Mouse (Mus musculus) lung, postnatal 0 days (tissue): ENCODE data around the gene Aatf. TPM values are rescaled to one million over a fixed set of nuclear protein-coding genes. Genes with fewer than 3 reads are reported as not detected.
A peak's percentile ranks its signal among the peaks of the same experiment; 100 is the strongest.

Source experiments
- ATAC-seq: fragments of 200-750 bp; cut with Nextera tagmentation; 2 replicates; pipeline ENCODE4 v1.8.0; 2017; ENCODE audit warnings: moderate library complexity
- DNase-seq: peaks from one replicate; pipeline ENCODE4 v3.0.0-alpha.2; 2016; ENCODE audit warnings: low spot score
- H3K27ac ChIP-seq: fragments of 300-500 bp; sonication (generic); 2 replicates; pipeline ENCODE4 v1.5.1; 2014; ENCODE audit warnings: antibody characterized with exemption, mild to moderate bottlenecking, low read length, mixed read lengths
- H3K27me3 ChIP-seq: fragments of 300-500 bp; sonication (generic); replicated peaks from 2 replicates; pipeline ENCODE4 v1.6.1; 2014; ENCODE audit warnings: low read length, mixed read lengths; ENCODE audit not compliant: insufficient read depth
- H3K36me3 ChIP-seq: fragments of 300-500 bp; sonication (generic); 2 replicates; pipeline ENCODE4 v1.6.1; 2014; ENCODE audit warnings: low read length, mixed read lengths; ENCODE audit not compliant: insufficient read depth
- H3K4me1 ChIP-seq: fragments of 300-500 bp; sonication (generic); 2 replicates; pipeline ENCODE4 v1.6.1; 2014; ENCODE audit warnings: antibody characterized with exemption, low read depth, low read length, mixed read lengths; ENCODE audit not compliant: insufficient read depth
- H3K4me2 ChIP-seq: fragments of 300-500 bp; sonication (generic); replicated peaks from 2 replicates; pipeline ENCODE4 v1.6.1; 2014; ENCODE audit warnings: low read depth, mild to moderate bottlenecking, low read length, moderate library complexity, mixed read lengths
- H3K4me3 ChIP-seq: fragments of 300-500 bp; sonication (generic); 2 replicates; pipeline ENCODE4 v1.5.1; 2014; ENCODE audit warnings: low read depth, low read length
- H3K9ac ChIP-seq: fragments of 300-500 bp; sonication (generic); replicated peaks from 2 replicates; pipeline ENCODE4 v1.6.1; 2014; ENCODE audit warnings: low read depth, mild to moderate bottlenecking
- H3K9me3 ChIP-seq: fragments of 300-500 bp; sonication (generic); 2 replicates; pipeline ENCODE4 v1.6.1; 2016; ENCODE audit warnings: low read length, mixed read lengths
- CTCF ChIP-seq: IDR thresholded peaks from 2 replicates; pipeline ENCODE4 v1.5.1; 2016; ENCODE audit warnings: antibody characterized with exemption, mild to moderate bottlenecking
- EP300 ChIP-seq: IDR thresholded peaks from 2 replicates; pipeline ENCODE4 v1.6.1; 2016; ENCODE audit warnings: antibody characterized with exemption, mild to moderate bottlenecking, control low read depth
- WGBS: fragments of 180-500 bp; shearing (Covaris S2); extraction: QIAGEN DNeasy Blood & Tissue Kit; methylation state at CpG from one replicate; pipeline ENCODE4 v1.1.7; 2014; 5-methylcytosine and 5-hydroxymethylcytosine counted together
- polyA plus RNA-seq: library from polyadenylated mRNA; unstranded; fragments of >200 nt; fragmentation: Nextera tagmentation; extraction: Ambion mirVana; gene quantifications from 2 replicates; pipeline ENCODE4 v1.2.1, GENCODE M21; 2015

Gene Aatf
- polyA plus RNA-seq = 19.4 and 20.9 TPM in 2 replicates

DNA sequence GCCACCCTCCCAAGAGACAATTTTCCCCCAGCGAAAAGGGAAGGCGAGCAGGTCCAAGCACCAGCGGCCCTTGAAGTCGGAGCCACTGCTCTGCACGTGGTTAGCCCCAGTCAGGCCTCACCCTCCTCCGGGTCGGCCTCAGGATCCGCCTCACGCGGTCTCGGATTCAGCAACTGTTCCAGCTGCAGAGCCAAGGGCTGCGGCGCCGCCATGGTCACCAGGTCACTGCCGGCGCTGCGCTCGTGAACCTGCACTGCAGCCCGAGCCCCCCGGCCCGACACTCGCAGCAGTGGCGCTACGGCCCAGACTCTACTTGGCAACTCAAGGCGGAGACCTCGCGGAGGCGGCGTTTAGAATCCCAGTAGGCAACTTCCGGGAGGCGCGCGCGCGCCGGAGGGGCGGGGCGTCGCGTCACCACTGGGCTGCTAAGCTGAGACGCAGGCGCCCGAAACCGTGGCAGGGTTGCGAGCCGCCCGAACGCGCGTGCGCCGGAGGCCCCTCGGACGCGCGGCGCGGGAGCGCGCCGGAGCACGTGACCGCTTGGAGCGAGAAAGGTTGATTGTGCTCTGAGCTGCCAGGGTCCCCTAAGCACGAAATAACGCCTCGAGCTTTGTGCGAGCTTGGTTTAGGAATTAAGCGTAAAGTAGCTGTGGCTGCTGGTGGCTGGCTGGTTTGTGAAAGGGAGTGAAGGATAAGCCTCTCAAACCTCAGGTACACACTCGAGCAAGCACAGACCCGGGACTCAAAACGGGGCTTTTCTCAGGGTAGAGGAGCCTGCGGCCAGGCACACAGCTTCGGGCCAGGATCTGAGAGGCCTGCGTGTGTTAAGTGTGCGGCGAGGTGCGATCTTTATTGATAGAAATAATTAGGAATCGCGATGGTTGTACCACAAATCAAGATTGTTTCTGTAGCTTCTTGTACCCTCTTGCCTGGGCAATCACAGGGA, at the start of gene Aatf:
Gene Aatf, minus strand, starts transcription at position 352 of the 946 bp plus-strand sequence.
- WGBS = under 1% methylated on average over 80 of the region's 80 CpGs
- H3K9ac ChIP-seq = peak within 1 kb of the TSS; percentile 54

DNA sequence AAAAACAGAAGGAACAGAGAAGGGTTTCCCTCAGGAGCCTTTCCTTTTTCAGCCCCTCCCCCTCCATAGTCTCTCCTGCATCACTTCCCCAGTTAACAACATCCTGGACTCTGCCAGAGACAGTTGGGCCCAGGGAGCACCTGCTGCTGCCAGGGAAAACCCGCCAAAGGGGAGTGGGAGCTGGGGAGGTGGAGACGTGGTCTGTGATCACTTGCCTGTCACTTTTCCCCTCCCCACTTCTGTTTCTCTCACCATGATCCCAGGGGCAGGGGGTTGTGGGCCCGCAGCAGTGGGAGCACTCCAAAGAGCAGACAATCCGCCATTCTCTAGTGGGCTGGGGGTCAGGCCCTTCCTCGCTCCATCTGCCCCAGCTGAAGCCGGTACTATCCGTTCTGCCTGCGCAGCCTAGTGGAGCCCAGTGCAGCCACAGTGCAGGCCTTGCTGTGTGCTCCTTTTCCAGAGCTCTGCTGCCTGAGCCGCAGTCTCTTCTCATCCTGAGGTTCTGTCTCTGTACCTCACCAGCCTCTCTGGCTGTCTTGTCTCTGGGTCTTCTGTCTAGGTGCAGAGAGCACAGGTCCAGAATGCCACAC, 49.5 kb upstream of the Aatf start:
- WGBS = 18% methylated on average over 9 of the region's 9 CpGs
- no peaks in the 10 kb centered on the region for H3K9me3 ChIP-seq
- H3K4me3 ChIP-seq = no peak overlapping the region
- TF ChIP-seq EP300 (no peak), CTCF (no peak)
- no peaks in the 10 kb centered on the region for H3K36me3 ChIP-seq
- no peaks in the 10 kb centered on the region for H3K27me3 ChIP-seq
- no peak overlapping the region for H3K4me2 ChIP-seq
- no peak for ATAC-seq
- no peak overlapping the region for H3K9ac ChIP-seq
- no peak for DNase-seq
- H3K4me1 ChIP-seq = no peaks in the 10 kb centered on the region
- no peak overlapping the region for H3K27ac ChIP-seq

More for the DNA sequence above, at the start of gene Aatf:
- Histone ChIP-seq H3K27me3 (peaks cover 33% of the 10 kb centered on the region), H3K4me2 (peak within 1 kb of the TSS; percentile 84), H3K9me3 (no peaks in the 10 kb centered on the region), H3K4me1 (peaks cover 7% of the 10 kb centered on the region; the same call in 1 of the 2 replicates), H3K27ac (peak within 1 kb of the TSS; percentile 69; the same call in 1 of the 2 replicates), H3K4me3 (peak within 1 kb of the TSS; percentile 65), H3K36me3 (peaks cover 3% of the 10 kb centered on the region; the same call in 1 of the 2 replicates)
- no peak for TF ChIP-seq EP300
- peak; percentile 16; the same call in 1 of the 2 replicates for TF ChIP-seq CTCF
- DNase-seq (peak; percentile 97), ATAC-seq (peak; percentile 100)

DNA sequence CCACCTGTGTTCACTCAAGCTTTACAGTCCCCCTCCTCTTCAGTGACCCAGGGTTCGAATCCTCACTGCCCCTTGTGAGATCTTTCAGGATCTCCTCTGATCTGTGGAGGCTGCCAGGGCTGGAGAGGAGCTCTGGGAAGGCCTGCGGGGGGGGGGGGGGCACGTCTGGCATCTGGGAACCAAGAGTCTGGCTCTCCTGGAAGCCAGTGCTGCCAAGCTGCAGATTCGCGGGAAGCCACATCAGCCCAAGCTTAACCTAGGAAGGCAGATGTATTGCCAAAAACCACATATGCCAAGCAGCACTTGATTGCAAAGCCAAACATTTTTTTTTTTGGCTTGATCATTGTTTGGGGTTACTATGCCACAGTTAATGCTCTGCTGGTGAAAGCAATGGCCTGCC, 48.2 kb upstream of the Aatf start:
- no peak overlapping the region for H3K27ac ChIP-seq
- no peaks in the 10 kb centered on the region for H3K4me1 ChIP-seq
- H3K4me2 ChIP-seq = no peak overlapping the region
- ATAC-seq (no peak), DNase-seq (no peak)
- H3K9ac ChIP-seq = no peak overlapping the region
- H3K4me3 ChIP-seq = no peak overlapping the region
- H3K9me3 ChIP-seq = no peaks in the 10 kb centered on the region
- no peaks in the 10 kb centered on the region for H3K27me3 ChIP-seq
- no peak for TF ChIP-seq CTCF
- TF ChIP-seq EP300 = no peak
- 52% methylated on average over 4 of the region's 5 CpGs for WGBS
- H3K36me3 ChIP-seq = no peaks in the 10 kb centered on the region

DNA sequence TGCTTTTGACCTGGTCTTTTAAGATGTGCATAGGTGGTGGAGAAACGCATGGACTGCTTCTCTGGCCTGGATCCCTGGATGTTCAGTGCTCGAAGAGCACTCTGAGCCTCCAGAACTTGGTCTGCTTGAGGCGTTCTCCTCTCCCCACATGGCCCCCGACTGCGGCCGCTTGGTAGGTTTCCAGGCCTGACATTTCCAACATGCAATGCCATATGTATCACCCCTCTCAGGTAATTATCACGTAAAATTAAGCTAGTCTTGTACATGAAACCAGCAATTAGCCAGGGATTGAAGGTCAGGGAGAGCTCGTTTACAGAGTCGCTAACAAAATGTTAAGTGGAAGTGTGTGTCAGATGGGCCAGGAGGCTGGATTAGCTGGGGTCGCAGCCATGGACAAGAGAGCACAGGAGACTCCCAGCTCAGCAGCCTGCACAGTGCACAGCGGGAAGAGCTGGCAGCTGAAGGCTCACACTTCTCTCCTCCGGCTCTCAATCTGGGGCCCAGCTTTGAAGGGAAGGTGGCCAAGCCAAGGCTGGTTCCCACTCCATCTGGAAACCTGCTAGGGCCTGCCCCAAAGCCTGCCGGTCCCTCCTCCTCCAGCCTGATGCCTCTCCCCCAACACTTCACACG, 40.6 kb upstream of the Aatf start:
- H3K27ac ChIP-seq = no peak overlapping the region
- 72% methylated on average over 14 of the region's 14 CpGs for WGBS
- H3K27me3 ChIP-seq = no peaks in the 10 kb centered on the region
- H3K9me3 ChIP-seq = no peaks in the 10 kb centered on the region
- H3K36me3 ChIP-seq = no peaks in the 10 kb centered on the region
- H3K4me3 ChIP-seq = no peak overlapping the region
- DNase-seq (no peak), ATAC-seq (no peak)
- no peaks in the 10 kb centered on the region for H3K4me1 ChIP-seq
- H3K9ac ChIP-seq = no peak overlapping the region
- H3K4me2 ChIP-seq = no peak overlapping the region
- TF ChIP-seq CTCF = no peak
- no peak for TF ChIP-seq EP300

DNA sequence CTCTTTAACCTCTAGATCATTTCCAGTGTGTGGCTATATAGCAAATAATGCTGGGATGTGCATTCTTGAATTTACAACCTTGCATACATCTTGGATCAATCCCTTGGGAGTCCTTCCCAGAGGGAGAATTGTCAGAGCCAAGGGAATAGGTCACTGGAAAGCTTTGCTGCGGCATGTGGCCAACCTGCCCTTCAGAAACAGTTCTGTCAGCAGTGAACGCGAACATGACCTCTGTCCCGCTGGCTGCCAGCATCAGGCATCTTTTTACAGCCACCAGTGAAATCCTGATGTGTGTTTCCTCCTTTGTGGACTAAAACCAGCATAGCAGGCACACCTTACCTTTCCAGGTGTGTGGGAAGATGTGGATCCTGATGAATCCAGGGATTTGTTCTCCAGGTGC, 38.0 kb upstream of the Aatf start:
- no peaks in the 10 kb centered on the region for H3K9me3 ChIP-seq
- no peaks in the 10 kb centered on the region for H3K4me1 ChIP-seq
- no peak overlapping the region for H3K4me3 ChIP-seq
- H3K9ac ChIP-seq = no peak overlapping the region
- DNase-seq = no peak
- no peaks in the 10 kb centered on the region for H3K27me3 ChIP-seq
- H3K27ac ChIP-seq = no peak overlapping the region
- no peaks in the 10 kb centered on the region for H3K36me3 ChIP-seq
- WGBS = 53% methylated on average over 4 of the region's 4 CpGs
- no peak for ATAC-seq
- TF ChIP-seq EP300 (no peak), CTCF (no peak)
- H3K4me2 ChIP-seq = no peak overlapping the region

DNA sequence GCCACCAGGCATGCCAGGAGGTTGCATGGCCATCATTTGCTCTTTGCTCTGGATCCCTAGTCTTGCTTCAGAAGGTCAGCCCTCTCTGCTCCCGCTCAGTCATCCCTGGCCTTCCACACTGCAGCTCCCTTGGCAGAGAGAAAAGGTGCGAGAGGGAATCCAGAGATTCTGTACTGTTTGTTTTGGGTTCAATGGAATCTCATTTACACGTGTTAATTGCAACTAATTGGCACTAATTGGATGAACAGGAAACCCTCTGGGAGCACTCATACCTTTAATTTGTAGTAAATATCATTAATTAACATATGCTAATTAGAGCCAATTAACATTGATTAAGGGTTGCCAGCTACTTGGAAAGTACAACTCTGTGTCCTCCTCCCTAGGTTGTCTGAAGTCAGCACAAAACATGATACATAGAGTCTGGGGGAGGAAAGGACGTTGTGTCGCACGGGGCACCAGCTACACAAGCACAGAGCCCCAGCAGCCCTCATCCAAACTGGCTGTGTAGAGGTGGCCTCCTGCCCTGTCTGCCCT, 36.0 kb upstream of the Aatf start:
- no peak for TF ChIP-seq CTCF
- TF ChIP-seq EP300 = no peak
- ATAC-seq (no peak), DNase-seq (no peak)
- Histone ChIP-seq H3K4me2 (no peak overlapping the region), H3K9ac (no peak overlapping the region), H3K27me3 (no peaks in the 10 kb centered on the region), H3K27ac (no peak overlapping the region), H3K9me3 (no peaks in the 10 kb centered on the region), H3K36me3 (no peaks in the 10 kb centered on the region), H3K4me3 (no peak overlapping the region), H3K4me1 (no peaks in the 10 kb centered on the region)
- 54% methylated on average over 6 of the region's 6 CpGs for WGBS
